Mouse (Mus musculus) ES-Bruce4 (cell line): ENCODE data around the gene 4930469K13Rik.

Source experiments
- CTCF ChIP-seq: IDR thresholded peaks from one replicate; pipeline ENCODE4 v1.8.1; 2011; ENCODE audit warnings: low read depth, low read length
- EP300 ChIP-seq: IDR thresholded peaks from 2 replicates; pipeline ENCODE4 v1.6.1; 2011; ENCODE audit warnings: low read depth, low read length; ENCODE audit not compliant: insufficient read depth

DNA sequence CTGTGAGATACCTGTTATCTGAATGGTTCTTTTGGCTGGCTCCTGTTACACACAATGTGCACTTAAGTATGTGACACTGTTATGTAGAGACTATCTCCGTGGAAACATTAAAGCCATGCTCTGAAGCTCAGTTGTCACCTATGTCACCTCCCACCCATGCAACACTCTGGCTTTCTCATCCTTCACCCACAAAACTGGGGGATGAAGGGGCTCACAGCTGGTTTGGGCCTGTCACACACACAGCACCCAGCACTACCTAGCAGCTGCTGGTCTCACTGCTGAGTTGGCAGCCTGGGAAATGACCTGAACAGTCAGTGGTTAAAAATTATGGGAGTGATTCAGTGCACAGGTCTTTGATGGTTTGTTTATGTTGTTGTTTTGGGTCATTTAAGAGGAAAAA is 48.3 kb downstream of the 4930469K13Rik start:
- TF ChIP-seq EP300 (no peak), CTCF (no peak)
